Mouse (Mus musculus): ENCODE results near the gene Slc9a9. TPM values are rescaled to one million over a fixed set of nuclear protein-coding genes. Genes with fewer than 3 reads are reported as not detected.

Gene Slc9a9
- polyA plus RNA-seq, 2 experiments, result 1.1 to 1.3 TPM

DNA sequence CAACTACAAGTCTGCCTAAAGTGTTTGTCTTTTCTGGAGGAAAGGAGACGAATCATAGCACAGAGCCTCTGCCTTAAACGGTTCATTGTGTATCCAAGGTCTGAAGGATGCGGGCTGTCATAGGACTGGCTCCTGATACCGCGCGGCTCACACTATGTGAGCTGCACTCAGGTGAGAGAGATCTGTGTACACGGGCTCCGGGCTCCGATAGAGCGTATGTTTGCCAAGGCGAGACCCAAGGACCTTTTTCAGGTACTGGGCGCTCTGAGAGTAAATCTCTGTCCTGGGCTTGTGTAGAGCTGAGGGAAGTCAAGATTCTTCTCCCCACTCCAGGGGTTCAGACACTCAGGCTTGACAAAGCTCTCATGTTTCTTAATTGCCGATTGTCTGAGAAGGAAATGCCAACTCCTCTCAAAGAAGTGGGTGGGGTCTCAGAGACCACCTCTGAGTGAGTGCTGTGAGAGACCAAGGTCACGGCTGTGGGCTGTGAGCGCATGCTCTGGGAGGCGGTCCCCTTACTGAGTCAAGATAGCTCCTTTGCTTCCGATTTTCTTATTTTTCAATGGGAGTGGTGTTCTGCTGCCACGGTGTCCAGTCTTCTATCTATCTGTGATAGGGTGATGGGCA is 10.9 kb downstream of the Slc9a9 start:
- DNase-seq (ENCODE audit: low read depth in 3 of 3, low spot score in 3 of 3), result no peak

DNA sequence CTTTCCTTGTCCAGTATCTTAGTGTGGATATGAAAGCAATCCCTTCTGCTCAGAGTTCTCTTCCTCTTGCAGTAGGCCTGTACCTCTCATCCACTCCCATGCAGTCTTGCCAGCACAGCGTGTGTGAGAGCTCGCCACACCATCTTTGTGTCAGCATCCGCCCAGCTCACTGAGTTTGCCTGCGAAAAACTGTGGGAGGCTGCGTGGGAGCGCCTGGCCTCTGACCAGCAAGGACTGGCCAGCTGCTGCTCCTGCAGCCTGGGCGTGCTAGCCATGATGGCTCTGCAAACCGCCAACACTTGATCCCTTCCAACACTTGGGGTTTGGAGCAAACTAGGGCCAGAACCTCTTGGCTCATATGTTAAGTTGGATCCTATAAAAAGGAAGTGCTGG is 11.4 kb downstream of the Slc9a9 start:
- H3K4me3 ChIP-seq (ENCODE audit: insufficient read depth in 1 of 2, low read depth in 2 of 2, low read length in 2 of 2), result no peak overlapping the region
- H3K4me2 ChIP-seq (ENCODE audit: low read depth), result no peak overlapping the region
- no peaks in the 10 kb centered on the region for H3K27me3 ChIP-seq (ENCODE audit: control insufficient read depth, insufficient read depth, low read length)
- H3K9me3 ChIP-seq (ENCODE audit: control insufficient read depth, low read length), result no peaks in the 10 kb centered on the region
- H3K4me1 ChIP-seq (replicated peaks; ENCODE audit: control insufficient read depth in 2 of 2, insufficient read depth in 2 of 2, low read length in 1 of 2), result no peaks in the 10 kb centered on the region
- no peak overlapping the region for H3K27ac ChIP-seq
- no peaks in the 10 kb centered on the region for H3K36me3 ChIP-seq (replicated peaks; ENCODE audit: control insufficient read depth, insufficient read depth, low read depth)
- TF ChIP-seq EP300 (IDR thresholded peaks at IDR 0.05; ENCODE audit: low read depth) (no peak), CTCF (IDR thresholded peaks at IDR 0.05; ENCODE audit: low read depth) (no peak)
- DNase-seq (ENCODE audit: low read depth in 3 of 3, low spot score in 3 of 3), result no peak
- H3K9ac ChIP-seq (replicated peaks), result no peak overlapping the region
- ATAC-seq (ENCODE audit: insufficient read depth), result no peak
- WGBS (ENCODE audit: insufficient replicate concordance), result 76% methylated on average over 8 of the region's 8 CpGs

More for the DNA sequence above, 10.9 kb downstream of the Slc9a9 start:
- TF ChIP-seq EP300 (IDR thresholded peaks at IDR 0.05; ENCODE audit: low read depth) (no peak), CTCF (IDR thresholded peaks at IDR 0.05; ENCODE audit: low read depth) (no peak)
- H3K4me2 ChIP-seq (ENCODE audit: low read depth), result no peak overlapping the region
- WGBS (ENCODE audit: insufficient replicate concordance), result 72% methylated on average over 18 of the region's 18 CpGs
- H3K9ac ChIP-seq (replicated peaks), result no peak overlapping the region
- no peaks in the 10 kb centered on the region for H3K9me3 ChIP-seq (ENCODE audit: control insufficient read depth, low read length)
- H3K36me3 ChIP-seq (replicated peaks; ENCODE audit: control insufficient read depth, insufficient read depth, low read depth), result no peaks in the 10 kb centered on the region
- no peaks in the 10 kb centered on the region for H3K4me1 ChIP-seq (replicated peaks; ENCODE audit: control insufficient read depth in 2 of 2, insufficient read depth in 2 of 2, low read length in 1 of 2)
- no peak overlapping the region for H3K4me3 ChIP-seq (ENCODE audit: insufficient read depth in 1 of 2, low read depth in 2 of 2, low read length in 2 of 2)
- H3K27ac ChIP-seq, result no peak overlapping the region
- no peaks in the 10 kb centered on the region for H3K27me3 ChIP-seq (ENCODE audit: control insufficient read depth, insufficient read depth, low read length)
- no peak for ATAC-seq (ENCODE audit: insufficient read depth)

DNA sequence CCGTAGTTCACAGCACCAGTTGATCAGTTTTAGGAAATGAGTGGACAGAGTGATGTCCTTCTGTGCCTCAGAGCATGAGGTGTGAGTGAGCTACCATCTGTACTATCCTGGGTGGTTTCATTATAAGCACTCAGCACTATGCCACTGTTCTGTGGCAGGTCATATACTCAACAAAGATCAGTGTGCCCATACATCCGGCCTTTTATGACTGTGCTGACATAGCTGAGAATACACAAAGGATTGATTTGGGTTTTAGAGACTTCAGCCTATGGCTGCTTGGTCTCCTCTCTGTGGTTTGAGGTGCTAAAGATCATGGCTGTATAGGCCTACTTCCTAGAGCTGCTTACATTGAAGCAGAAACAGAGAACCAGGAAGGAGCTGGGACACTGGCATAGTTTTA is 12.6 kb downstream of the Slc9a9 start:
- ATAC-seq (ENCODE audit: insufficient read depth), result no peak
- H3K4me3 ChIP-seq (ENCODE audit: insufficient read depth in 1 of 2, low read depth in 2 of 2, low read length in 2 of 2), result no peak overlapping the region
- H3K27me3 ChIP-seq (ENCODE audit: control insufficient read depth, insufficient read depth, low read length), result no peaks in the 10 kb centered on the region
- H3K36me3 ChIP-seq (replicated peaks; ENCODE audit: control insufficient read depth, insufficient read depth, low read depth), result no peaks in the 10 kb centered on the region
- H3K4me2 ChIP-seq (ENCODE audit: low read depth), result no peak overlapping the region
- no peaks in the 10 kb centered on the region for H3K9me3 ChIP-seq (ENCODE audit: control insufficient read depth, low read length)
- no peaks in the 10 kb centered on the region for H3K4me1 ChIP-seq (replicated peaks; ENCODE audit: control insufficient read depth in 2 of 2, insufficient read depth in 2 of 2, low read length in 1 of 2)
- DNase-seq (ENCODE audit: low read depth in 3 of 3, low spot score in 3 of 3), result no peak
- WGBS (ENCODE audit: insufficient replicate concordance), result 62% methylated on average over 2 of the region's 2 CpGs
- no peak overlapping the region for H3K9ac ChIP-seq (replicated peaks)
- no peak overlapping the region for H3K27ac ChIP-seq
- no peak for TF ChIP-seq EP300 (IDR thresholded peaks at IDR 0.05; ENCODE audit: low read depth)
- no peak for TF ChIP-seq CTCF (IDR thresholded peaks at IDR 0.05; ENCODE audit: low read depth)

DNA sequence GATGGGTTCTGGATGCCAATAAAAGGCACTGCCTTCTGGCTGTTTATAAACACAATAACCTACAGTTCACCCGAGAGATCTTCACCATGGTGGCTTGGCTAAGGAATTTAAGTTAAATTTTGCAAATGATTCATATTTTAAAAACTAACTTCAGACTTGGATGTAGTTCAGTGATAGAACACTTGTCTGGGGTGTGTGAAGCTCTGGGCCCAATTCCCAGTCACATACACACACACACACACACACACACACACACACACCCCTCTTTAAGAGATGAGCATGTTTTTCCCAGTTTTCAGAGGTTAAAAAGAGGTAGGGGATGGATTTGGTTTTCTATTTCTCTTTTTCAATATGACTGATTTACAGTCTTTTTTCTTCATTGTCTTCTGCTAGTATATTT is 15.9 kb downstream of the Slc9a9 start:
- H3K4me1 ChIP-seq (replicated peaks; ENCODE audit: control insufficient read depth in 2 of 2, insufficient read depth in 2 of 2, low read length in 1 of 2), result no peaks in the 10 kb centered on the region
- no peak overlapping the region for H3K4me3 ChIP-seq (ENCODE audit: insufficient read depth in 1 of 2, low read depth in 2 of 2, low read length in 2 of 2)
- no peak overlapping the region for H3K4me2 ChIP-seq (ENCODE audit: low read depth)
- TF ChIP-seq CTCF (IDR thresholded peaks at IDR 0.05; ENCODE audit: low read depth) (no peak), EP300 (IDR thresholded peaks at IDR 0.05; ENCODE audit: low read depth) (no peak)
- no peak overlapping the region for H3K9ac ChIP-seq (replicated peaks)
- no peaks in the 10 kb centered on the region for H3K9me3 ChIP-seq (ENCODE audit: control insufficient read depth, low read length)
- H3K27ac ChIP-seq, result no peak overlapping the region
- ATAC-seq (ENCODE audit: insufficient read depth) (no peak), DNase-seq (ENCODE audit: low read depth in 3 of 3, low spot score in 3 of 3) (no peak)
- H3K36me3 ChIP-seq (replicated peaks; ENCODE audit: control insufficient read depth, insufficient read depth, low read depth), result no peaks in the 10 kb centered on the region
- no peaks in the 10 kb centered on the region for H3K27me3 ChIP-seq (ENCODE audit: control insufficient read depth, insufficient read depth, low read length)
- 66% methylated on average over 1 of the region's 1 CpGs for WGBS (ENCODE audit: insufficient replicate concordance)

DNA sequence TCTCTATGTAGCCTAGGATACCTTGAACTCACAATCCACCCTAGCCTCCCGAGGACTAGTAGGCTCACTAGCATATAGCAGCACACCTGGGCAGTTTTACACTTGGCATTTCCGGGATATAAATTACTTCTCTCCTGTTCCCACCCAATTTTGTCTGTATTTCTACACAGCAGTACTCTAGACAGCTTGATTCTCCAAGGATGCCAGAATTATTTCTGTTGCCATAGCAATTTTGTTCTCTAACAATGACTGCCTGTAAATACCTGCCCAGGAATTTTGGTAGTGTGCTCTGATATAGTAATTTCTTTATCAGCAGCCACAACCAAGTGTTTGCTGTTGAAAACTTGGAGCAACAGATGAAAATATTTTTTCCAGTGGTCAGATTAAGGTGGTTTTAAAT is 16.7 kb downstream of the Slc9a9 start:
- DNase-seq (ENCODE audit: low read depth in 3 of 3, low spot score in 3 of 3), result no peak
- no peaks in the 10 kb centered on the region for H3K36me3 ChIP-seq (replicated peaks; ENCODE audit: control insufficient read depth, insufficient read depth, low read depth)
- no peak overlapping the region for H3K9ac ChIP-seq (replicated peaks)
- TF ChIP-seq CTCF (IDR thresholded peaks at IDR 0.05; ENCODE audit: low read depth), result no peak
- no peak for TF ChIP-seq EP300 (IDR thresholded peaks at IDR 0.05; ENCODE audit: low read depth)
- H3K27me3 ChIP-seq (ENCODE audit: control insufficient read depth, insufficient read depth, low read length), result no peaks in the 10 kb centered on the region
- H3K9me3 ChIP-seq (ENCODE audit: control insufficient read depth, low read length), result no peaks in the 10 kb centered on the region
- H3K27ac ChIP-seq, result no peak overlapping the region
- no peak overlapping the region for H3K4me2 ChIP-seq (ENCODE audit: low read depth)
- H3K4me3 ChIP-seq (ENCODE audit: insufficient read depth in 1 of 2, low read depth in 2 of 2, low read length in 2 of 2), result no peak overlapping the region
- ATAC-seq (ENCODE audit: insufficient read depth), result no peak
- 62% methylated on average over 2 of the region's 2 CpGs for WGBS (ENCODE audit: insufficient replicate concordance)
- peaks cover 0 to 4% of the 10 kb centered on the region in 2 experiments; a peak in 2 of 4 replicates for H3K4me1 ChIP-seq (replicated peaks; ENCODE audit: control insufficient read depth in 2 of 2, insufficient read depth in 2 of 2, low read length in 1 of 2)
